Mouse (Mus musculus) frontal cortex, adult 2 months (tissue): ENCODE results near the gene Carm1. TPM values are rescaled to one million over a fixed set of nuclear protein-coding genes. Genes with fewer than 3 reads are reported as not detected.

Experiments
- DNase-seq, 2 experiments: peaks; one replicate each; pipeline ENCODE4 v3.0.0; 2022; ENCODE audit warnings: low spot score in 1 of 2; ENCODE audit errors: extremely low spot score in 1 of 2
- polyA plus RNA-seq: library from polyadenylated mRNA; depleted of rRNA; stranded (reverse); fragments of >200 nt; gene quantifications from 2 replicates; pipeline ENCODE4 v1.2.3, GENCODE M21; 2012

The Carm1 gene
- polyA plus RNA-seq, 1 experiment: 74.3 TPM

DNA sequence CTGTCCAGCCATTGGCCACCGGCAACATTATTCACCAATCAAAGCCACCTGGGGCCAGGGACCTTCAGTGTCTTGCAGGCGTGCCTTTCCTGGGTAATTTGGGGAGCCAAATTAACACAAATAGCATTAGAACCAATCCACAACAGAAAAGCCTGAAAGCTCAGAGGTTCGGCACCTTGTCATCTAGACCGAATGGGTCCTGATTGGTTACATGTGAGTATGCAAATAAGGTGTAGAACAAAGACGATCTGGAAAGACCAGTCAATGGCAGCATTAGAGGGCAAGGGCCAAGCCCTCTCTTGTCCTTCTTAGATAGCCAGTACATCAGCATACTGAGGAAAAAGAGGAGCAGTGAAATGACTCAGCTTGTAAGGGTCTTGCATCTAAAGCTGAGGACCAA lies 59.2 kb downstream of the Carm1 start:
- DNase-seq: no peak

DNA sequence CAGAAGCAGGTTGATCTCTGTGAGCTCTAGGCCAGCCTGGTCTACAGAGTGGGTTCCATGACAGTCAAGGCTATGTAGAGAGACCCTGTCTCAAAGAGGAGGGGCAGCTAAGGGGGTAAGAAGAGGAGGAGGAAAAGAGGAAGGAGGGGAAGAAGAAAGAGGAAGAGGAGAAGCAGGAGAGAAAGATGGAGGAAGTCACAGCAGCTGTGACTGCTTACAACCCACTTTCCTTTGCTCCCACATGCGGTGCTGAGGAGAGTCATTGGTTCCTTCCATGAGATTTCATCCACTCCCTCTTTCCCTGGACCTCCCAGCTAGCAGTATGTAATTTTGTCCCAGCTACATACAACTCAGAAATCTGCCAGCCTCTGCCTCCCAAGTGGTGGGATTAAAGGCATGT lies 60.0 kb downstream of the Carm1 start:
- DNase-seq: no peak

DNA sequence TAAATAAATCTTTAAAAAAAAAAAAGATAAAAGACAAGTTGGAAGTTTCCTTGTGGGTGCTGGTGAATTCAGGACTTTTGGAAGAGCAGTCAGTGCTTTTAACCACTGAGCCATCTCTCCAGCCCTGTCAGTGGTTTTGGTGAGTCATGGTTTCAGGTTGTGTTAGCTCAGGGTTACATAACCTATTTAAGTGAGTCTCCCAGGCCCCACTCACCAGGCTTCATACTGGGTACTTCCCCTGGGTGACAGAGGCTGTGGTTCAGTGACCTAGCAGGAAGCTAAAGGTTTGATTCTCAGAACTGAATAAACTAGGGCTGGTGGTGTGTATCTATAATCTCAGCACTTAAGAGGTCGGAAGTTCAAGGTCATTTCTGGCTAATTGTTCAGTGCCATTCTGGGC lies 63.2 kb downstream of the Carm1 start:
- no peak for DNase-seq

DNA sequence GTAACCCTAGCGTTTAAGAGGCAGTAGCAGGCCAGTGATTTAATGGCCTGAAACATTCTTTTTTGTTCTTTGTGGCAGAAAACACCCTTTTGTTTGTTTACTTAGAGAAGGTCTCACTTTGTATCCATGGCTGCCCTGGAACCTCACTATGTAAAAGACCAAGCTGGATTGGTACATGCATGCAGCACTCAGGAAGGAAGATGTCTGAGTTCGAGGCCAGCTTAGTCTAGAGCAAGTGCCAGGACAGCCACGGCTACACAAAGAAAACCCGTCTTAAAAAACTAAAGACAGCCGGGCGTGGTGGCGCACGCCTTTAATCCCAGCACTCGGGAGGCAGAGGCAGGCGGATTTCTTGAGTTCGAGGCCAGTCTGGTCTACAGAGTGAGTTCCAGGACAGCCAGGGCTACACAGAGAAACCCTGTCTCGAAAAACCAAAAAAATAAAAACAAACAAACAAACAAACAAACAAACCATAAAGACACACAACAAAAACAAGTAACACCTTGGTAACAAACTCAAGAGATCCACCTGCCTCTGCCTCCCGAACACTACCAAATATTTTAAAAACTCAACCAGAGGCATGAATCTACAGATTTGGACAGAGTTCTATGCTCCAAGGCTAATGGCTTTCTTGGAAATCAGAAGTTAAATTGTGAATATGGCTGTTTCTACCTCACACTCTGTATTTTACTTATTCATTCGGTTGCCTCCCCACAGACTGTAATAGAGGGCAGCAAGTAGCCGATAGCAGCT lies 68.3 kb downstream of the Carm1 start:
- DNase-seq: no peak

DNA sequence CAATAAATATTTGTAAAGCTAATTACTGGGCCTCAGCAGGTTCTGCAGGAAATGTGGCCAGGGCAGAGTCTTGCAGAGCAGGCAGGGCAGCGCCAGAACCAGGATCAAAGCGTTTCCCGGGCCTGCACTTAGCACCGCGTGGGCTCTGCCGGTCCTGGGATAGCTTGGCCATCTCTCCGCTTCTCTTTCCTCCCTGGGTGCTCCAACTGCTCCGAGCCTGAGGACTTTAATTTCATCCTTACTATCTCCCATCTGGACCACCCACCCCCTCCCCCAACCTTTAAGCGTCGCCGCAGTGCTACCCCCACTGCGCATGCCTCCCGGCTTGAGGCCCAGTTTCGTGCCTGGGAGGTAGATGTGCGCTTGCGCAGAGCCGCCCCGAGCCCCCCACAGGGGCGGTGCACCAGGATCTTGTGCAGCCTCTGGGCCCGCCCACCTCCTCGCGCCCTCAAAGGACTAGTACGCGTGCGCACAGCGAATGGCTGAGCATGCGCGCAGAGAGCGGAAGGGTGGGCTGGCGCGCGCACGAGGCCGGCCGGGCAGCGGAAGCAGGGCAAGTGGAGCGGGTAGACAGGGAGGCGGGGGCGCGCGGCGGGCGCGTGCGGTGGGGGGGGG lies 69.0 kb downstream of the Carm1 start, which contains the start of gene Smarca4:
Gene Smarca4, plus strand, starts transcription at position 553 of the 615 bp plus-strand sequence.
- peak; percentile 99 to 100 for DNase-seq

DNA sequence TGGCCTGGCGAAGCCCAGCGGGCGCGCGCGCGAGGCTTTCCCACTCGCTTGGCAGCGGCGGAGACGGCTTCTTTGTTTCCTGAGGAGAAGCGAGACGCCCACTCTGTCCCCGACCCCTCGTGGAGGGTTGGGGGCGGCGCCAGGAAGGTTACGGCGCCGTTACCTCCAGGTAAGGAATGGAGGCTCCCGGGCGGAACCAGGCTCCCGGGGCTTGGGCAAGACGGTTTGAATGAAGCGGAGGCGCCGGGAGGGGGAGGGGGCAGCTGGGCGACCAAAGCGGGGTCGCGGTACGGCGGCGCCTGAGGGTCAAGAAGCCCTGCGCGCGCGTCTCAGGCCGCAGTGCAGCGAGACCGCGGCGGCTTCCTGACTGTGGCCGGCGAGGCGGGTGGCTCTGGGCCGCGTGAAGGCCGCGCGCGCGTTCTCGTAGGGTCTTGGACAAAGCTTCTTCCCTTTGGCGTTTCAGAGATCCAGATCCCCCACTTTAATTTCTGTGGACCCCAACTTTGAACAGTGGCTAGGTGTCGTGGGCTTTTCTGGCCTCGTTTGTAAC lies 69.6 kb downstream of the Carm1 start:
- DNase-seq: peak; percentile 56 to 84

DNA sequence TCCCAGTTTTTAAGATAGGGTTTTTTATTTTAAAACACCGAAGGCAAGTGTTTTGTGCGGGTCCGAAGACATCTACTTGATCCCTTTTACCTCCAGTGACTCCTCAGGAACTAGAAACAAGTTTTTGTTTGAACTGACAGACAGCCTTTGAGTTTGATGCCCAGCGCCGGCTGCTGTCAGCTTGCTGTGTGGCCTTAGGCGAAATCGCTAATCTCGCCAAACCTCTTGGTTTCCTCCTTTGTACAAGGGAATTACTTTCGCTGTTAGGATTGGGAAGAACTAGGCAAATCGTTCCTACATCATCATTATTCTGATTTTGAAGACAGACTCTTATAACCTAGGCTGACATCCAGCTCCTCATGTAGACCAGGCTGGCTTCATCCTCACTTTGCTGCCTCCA lies 70.4 kb downstream of the Carm1 start:
- no peak for DNase-seq

DNA sequence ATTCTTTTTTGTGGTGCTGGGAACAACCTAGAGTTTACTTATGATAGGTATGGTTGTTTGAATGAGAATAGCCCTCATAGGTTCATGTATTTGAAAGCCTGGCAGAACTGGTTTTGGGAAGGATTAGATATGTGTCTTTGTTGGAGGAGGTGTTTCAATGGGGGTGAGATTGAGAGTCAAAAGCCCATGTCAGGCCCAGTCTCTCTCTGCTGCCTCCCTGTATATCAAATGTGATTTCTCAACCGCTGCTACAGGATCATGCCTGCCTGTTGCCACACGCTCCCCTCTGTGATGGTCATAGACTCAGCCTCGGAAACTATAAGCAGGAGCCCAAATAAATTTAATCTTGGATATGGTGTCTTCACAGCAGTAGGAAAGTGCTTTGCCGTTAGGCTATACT lies 73.5 kb downstream of the Carm1 start:
- no peak for DNase-seq

DNA sequence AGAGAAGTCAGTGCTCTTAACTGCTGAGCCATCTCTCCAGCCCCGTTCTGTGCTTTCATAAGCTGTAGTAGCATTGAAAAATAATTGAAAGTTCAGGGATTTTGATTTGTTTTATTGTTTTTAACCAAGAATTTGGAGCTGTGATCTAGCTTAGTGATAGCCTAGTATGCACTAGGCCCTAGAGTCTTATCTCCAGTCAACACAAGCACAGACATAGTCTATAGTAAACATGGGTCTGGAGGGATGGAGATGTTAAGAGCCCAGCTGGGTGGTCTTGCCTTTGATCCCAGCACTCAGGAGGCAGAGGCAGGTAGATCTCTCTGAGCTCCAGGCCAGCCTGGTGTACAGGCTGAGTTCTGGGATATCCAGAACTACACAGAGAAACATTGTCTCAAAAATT lies 76.0 kb downstream of the Carm1 start:
- no peak for DNase-seq

DNA sequence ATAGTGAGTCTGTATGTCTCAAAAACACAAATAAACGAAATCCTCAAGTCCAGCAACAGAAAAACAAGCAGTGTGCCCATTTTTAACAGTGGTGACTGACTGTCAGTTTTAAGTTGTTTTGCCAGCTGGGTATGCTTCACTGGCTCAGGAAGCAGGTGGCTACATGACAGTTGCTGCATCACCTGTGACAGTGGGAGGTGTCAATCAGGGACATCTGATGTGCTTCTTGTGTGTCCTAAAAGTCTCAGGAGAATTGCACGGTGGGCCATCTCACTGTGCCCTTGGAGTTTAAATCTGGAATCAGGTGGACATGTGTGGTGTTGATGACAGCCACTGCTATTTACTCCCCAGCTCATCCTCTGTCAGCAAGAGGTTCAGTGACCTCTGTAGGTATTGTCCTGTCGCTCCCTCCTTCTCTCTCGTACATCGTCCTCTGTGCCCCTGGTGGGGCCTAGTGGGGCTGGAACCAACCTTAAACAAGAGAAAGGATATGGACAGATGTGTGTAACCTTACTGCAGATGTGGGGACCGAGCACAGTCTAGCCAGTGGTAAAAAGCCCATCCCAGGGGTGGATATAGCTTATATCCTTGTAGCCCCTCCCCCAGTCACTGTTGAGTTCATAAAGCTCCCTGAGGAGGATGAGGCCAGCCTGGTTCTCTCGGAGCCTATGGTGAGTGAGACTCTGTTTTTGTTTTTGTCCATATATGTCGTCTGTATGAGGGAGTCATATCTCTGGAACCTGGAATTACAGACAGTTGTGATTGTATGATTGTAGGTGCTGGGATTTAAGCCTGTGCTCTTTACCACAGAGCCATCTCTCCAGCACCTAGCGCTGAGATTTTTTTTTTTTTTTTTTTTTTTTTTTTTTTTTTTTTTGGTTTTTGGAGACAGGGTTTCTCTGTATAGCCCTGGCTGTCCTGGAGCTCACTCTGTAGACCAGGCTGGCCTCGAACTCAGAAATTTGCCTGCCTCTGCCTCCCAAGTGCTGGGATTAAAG lies 78.9 kb downstream of the Carm1 start:
- DNase-seq: no peak

DNA sequence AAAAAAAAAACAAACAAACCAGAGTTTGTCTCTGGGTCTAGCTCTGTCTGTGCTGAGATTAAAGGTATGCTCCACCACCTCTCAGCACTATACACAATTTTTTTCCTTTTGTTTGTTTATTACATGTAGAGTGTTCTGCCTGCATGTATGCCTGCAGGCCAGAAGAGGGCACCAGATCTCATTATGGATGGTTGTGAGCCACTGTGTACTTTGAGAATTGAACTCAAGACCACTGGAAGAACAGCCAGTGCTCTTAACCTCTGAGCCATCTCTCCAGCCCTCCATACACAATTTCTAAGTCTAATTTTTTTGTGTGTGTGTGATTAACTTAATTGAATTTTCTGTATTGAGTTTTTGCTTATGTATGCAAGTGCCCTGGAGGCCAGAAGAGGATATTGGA lies 79.9 kb downstream of the Carm1 start:
- no peak for DNase-seq

DNA sequence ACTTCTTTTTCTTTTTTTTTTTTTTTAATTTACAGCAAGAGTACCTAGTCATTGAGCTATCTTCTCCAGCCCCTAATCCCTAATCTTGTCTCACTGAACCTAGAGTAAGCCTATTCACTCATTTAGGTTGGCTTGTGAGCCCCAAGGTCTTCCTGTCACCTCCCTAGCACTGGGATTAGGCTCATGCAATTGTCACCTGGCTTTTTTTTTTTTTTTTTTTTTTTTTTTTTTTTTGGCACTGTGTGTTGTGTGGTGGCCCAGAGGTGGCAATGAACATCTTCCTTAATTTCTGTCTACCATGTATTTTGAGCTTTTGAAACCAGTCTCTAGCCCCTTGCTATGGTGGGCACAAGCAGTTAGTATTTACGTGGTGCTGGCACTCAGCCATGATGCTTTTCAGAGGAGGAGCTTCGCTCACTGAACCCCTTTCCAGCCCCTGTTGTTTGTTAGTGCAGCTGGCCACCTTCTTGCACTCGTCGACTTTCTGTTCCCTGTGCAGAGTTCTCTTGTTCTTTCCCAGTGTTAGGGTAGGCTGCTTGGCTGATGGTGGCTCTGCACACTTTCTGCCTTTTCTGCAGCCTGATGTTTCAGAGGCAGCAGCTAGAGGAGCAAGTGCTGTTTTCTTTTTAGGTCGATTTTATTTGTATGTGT lies 80.6 kb downstream of the Carm1 start:
- DNase-seq: no peak

DNA sequence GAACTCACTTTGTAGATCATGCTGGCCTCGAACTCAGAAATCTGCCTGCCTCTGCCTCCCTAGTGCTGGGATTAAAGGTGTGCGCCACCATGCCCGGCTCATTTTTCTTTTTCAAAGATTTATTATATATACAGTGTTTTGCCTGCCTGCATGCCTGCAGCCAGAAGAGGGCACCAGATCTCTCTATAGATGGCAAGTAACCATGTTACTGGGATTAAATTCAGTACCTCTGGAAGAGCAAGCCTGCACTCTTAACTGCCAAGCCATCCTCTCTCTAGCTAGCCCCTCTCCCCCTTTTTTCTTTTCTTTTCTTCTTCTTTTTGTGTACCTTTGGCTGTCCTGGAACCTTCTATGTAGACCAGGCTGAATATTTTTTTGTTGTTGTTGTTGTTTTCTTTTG lies 84.0 kb downstream of the Carm1 start:
- peak in 1 of 2 experiments; percentile 72 for DNase-seq

DNA sequence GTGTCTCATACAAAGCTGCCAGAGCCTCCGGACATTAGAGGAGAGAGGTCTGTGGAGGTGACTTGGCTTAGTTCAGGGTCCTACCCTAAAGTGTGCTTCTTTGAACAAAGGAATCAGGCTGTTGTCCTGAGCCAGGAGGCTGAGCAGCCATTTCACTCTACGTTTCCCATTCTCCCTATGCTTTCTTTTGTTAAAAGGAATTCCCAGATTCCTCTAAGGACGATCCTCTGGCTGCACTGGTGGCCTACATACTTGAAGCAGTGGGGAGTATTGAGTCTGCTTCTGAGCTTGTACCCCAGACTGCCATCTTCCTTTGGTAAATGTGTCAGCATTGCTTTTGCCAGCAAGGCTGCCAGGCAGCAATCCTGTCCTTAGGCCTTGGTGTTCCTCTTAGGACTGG lies 86.4 kb downstream of the Carm1 start:
- no peak for DNase-seq

DNA sequence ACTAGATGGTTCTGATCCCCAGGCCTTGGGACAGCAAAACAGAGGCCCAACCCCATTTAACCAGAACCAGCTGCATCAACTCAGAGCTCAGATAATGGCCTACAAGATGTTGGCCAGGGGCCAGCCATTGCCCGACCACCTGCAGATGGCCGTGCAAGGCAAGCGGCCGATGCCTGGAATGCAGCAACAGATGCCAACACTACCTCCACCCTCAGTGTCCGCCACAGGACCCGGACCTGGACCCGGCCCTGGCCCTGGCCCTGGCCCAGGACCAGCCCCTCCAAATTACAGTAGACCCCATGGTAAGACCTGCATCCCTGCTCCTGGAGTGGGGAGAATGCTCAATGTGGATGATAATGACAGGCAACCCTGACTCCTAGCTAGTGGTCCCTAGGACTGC lies 88.9 kb downstream of the Carm1 start:
- DNase-seq: no peak

DNA sequence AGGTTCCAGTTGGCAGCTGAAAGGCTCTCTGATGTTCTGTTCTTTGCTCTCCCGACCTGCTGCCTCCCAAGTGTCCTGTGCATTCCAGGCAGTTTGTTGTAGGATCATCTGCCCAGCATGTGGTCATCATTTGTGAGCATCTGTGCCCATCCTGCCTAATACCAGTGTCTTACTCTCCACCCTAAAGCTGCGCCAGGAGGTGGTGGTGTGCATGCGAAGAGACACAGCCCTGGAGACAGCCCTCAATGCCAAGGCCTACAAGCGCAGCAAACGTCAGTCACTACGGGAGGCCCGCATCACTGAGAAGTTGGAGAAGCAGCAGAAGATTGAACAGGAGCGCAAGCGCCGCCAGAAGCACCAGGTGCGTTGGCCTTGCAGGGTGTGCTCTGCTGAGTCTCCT lies 92.3 kb downstream of the Carm1 start:
- no peak for DNase-seq
